Mouse (Mus musculus) forebrain, embryonic 12.5 days (tissue): ENCODE data around the gene Colgalt1. TPM values are rescaled to one million over a fixed set of nuclear protein-coding genes. Genes with fewer than 3 reads are reported as not detected.

ENCODE experiments used
- ATAC-seq: fragments of 200-750 bp; cut with Nextera tagmentation; 2 replicates; pipeline ENCODE4 v1.8.0; 2017; ENCODE audit warnings: moderate TSS enrichment; ENCODE audit not compliant: low FRiP score
- H3K27ac ChIP-seq: fragments of 300-500 bp; sonication (generic); 2 replicates; pipeline ENCODE4 v1.5.1; 2016; ENCODE audit warnings: mild to moderate bottlenecking
- H3K27me3 ChIP-seq: fragments of 300-500 bp; sonication (generic); 2 replicates; pipeline ENCODE4 v1.6.1; 2016; ENCODE audit warnings: mild to moderate bottlenecking
- H3K36me3 ChIP-seq: fragments of 300-500 bp; sonication (generic); replicated peaks from 2 replicates; pipeline ENCODE4 v1.6.1; 2016; ENCODE audit warnings: mild to moderate bottlenecking
- H3K4me1 ChIP-seq: fragments of 300-500 bp; sonication (generic); 2 replicates; pipeline ENCODE4 v1.6.1; 2016
- H3K4me2 ChIP-seq: fragments of 300-500 bp; sonication (generic); 2 replicates; pipeline ENCODE4 v1.6.1; 2016; ENCODE audit warnings: mild to moderate bottlenecking, moderate library complexity
- H3K4me3 ChIP-seq: fragments of 300-500 bp; sonication (generic); replicated peaks from 2 replicates; pipeline ENCODE4 v1.5.1; 2016; ENCODE audit warnings: mild to moderate bottlenecking
- H3K9ac ChIP-seq: fragments of 300-500 bp; sonication (generic); 2 replicates; pipeline ENCODE4 v1.6.1; 2016; ENCODE audit warnings: mild to moderate bottlenecking
- H3K9me3 ChIP-seq: fragments of 300-500 bp; sonication (generic); 2 replicates; pipeline ENCODE4 v1.6.1; 2016
- WGBS: fragments of 180-500 bp; shearing (Covaris S2); methylation state at CpG from one replicate; pipeline ENCODE4 v1.1.7; 2016; 5-methylcytosine and 5-hydroxymethylcytosine counted together
- polyA plus RNA-seq: library from polyadenylated mRNA; unstranded; fragments of >200 nt; fragmentation: Nextera tagmentation; extraction: Ambion mirVana; gene quantifications from 2 replicates; pipeline ENCODE4 v1.2.1, GENCODE M21; 2016

Gene Colgalt1
- polyA plus RNA-seq, 1 experiment from 2014 or later, result 42.7 TPM

- no peak overlapping the region for H3K4me2 ChIP-seq
- WGBS, result 8% methylated on average over 19 of the region's 22 CpGs
- ATAC-seq, result no peak
- H3K9me3 ChIP-seq, result peaks cover 12% of the 10 kb centered on the region
- peaks cover 19% of the 10 kb centered on the region for H3K4me1 ChIP-seq
- no peak overlapping the region for H3K4me3 ChIP-seq
- no peak overlapping the region for H3K27ac ChIP-seq
- H3K27me3 ChIP-seq, result peaks cover 72% of the 10 kb centered on the region
- peaks cover 5% of the 10 kb centered on the region for H3K36me3 ChIP-seq
- no peak overlapping the region for H3K9ac ChIP-seq
These were observed 22.4 kb downstream of the Colgalt1 start for GRCm38 (mm10) chr8:71633164-71633563.

DNA sequence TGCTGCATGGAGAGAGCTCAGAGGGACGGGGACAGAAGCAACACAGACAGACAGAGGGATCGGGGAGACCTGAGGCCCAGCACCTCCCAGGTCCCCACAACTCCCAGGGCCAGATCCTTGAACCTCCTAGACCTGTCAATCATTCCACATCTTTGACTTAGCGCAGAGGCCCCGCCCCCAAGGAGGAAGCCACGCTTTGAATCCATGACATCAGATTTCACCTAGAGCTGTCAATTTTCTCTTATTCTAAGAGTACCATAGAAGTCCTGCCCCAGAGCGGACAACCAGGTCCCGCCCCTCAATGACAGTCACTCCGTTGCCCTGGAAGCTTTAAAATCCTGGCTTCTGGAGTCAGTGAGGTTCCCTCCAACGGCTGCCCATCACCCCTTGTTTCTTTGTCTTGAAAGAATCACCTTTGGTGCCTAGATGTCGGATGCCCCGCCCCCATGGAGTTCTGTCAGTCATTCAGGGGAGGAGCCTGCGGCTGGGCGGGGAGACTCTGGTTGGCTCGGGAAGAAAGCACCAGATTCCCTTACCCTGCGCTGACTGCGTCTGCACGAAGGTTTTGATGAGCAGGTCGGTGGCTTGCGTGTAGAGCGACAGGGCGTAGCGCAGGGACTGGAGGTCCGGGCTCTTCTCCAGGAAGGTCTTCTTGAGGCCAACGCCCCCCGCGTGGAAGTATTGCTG is 23.3 kb downstream of the Colgalt1 start:
- Histone ChIP-seq H3K27ac (0 out of 2 replicates have a peak overlapping the region, but pooled peaks have one; percentile 9), H3K27me3 (peaks cover 75% of the 10 kb centered on the region)

GRCm38 (mm10) chr8:71637149-71638095 is 26.6 kb downstream of the Colgalt1 start:
- ATAC-seq, result no peak
- no peak overlapping the region for H3K9ac ChIP-seq
- no peak overlapping the region for H3K27ac ChIP-seq
- peaks cover 12% of the 10 kb centered on the region for H3K9me3 ChIP-seq
- H3K27me3 ChIP-seq, result peaks cover 56% of the 10 kb centered on the region
- 68% methylated on average over 8 of the region's 8 CpGs for WGBS
- H3K4me2 ChIP-seq, result no peak overlapping the region
- H3K4me1 ChIP-seq, result peaks cover 4% of the 10 kb centered on the region; the same call in 1 of the 2 replicates
- H3K36me3 ChIP-seq, result peaks cover 10% of the 10 kb centered on the region
- H3K4me3 ChIP-seq, result no peak overlapping the region

More for the DNA sequence above, 23.3 kb downstream of the Colgalt1 start:
- Histone ChIP-seq H3K4me1 (peaks cover 13% of the 10 kb centered on the region), H3K4me2 (peak overlapping the region; percentile 41), H3K9me3 (peaks cover 12% of the 10 kb centered on the region), H3K4me3 (peak overlapping the region; percentile 13), H3K9ac (no peak overlapping the region), H3K36me3 (peaks cover 5% of the 10 kb centered on the region)
- 2% methylated on average over 26 of the region's 26 CpGs for WGBS
- ATAC-seq, result peak; percentile 45; the same call in 1 of the 2 replicates

GRCm38 (mm10) chr8:71638321-71638720 is 27.5 kb downstream of the Colgalt1 start:
- Histone ChIP-seq H3K27me3 (peaks cover 51% of the 10 kb centered on the region), H3K4me1 (peaks cover 4% of the 10 kb centered on the region; the same call in 1 of the 2 replicates), H3K4me2 (no peak overlapping the region), H3K27ac (no peak overlapping the region), H3K9ac (no peak overlapping the region), H3K9me3 (peaks cover 3% of the 10 kb centered on the region; the same call in 1 of the 2 replicates), H3K4me3 (no peak overlapping the region), H3K36me3 (peaks cover 5% of the 10 kb centered on the region; the same call in 1 of the 2 replicates)
- ATAC-seq, result no peak
- WGBS, result 69% methylated on average over 6 of the region's 6 CpGs

GRCm38 (mm10) chr8:71639318-71639717 is 28.5 kb downstream of the Colgalt1 start:
- no peak overlapping the region for H3K9ac ChIP-seq
- peaks cover 5% of the 10 kb centered on the region; the same call in 1 of the 2 replicates for H3K36me3 ChIP-seq
- no peak overlapping the region for H3K27ac ChIP-seq
- WGBS, result 95% methylated on average over 4 of the region's 4 CpGs
- no peak for ATAC-seq
- H3K27me3 ChIP-seq, result peaks cover 42% of the 10 kb centered on the region
- no peak overlapping the region for H3K4me2 ChIP-seq
- H3K4me1 ChIP-seq, result peaks cover 2% of the 10 kb centered on the region; the same call in 1 of the 2 replicates
- no peak overlapping the region for H3K4me3 ChIP-seq
- no peaks in the 10 kb centered on the region for H3K9me3 ChIP-seq

GRCm38 (mm10) chr8:71645510-71645909 is 34.7 kb downstream of the Colgalt1 start:
- H3K36me3 ChIP-seq, result peaks cover 14% of the 10 kb centered on the region; the same call in 1 of the 2 replicates
- H3K4me3 ChIP-seq, result no peak overlapping the region
- no peak overlapping the region for H3K4me2 ChIP-seq
- H3K9me3 ChIP-seq, result no peaks in the 10 kb centered on the region
- ATAC-seq, result no peak
- no peaks in the 10 kb centered on the region for H3K4me1 ChIP-seq
- no peak overlapping the region for H3K9ac ChIP-seq
- H3K27me3 ChIP-seq, result 0 out of 2 replicates have a peak, but pooled peaks cover 7% of the 10 kb centered on the region
- no peak overlapping the region for H3K27ac ChIP-seq
- WGBS, result 79% methylated on average over 9 of the region's 9 CpGs

- no peak overlapping the region for H3K27ac ChIP-seq
- H3K4me3 ChIP-seq, result peak overlapping the region; percentile 21
- H3K4me1 ChIP-seq, result peaks cover 8% of the 10 kb centered on the region; the same call in 1 of the 2 replicates
- no peaks in the 10 kb centered on the region for H3K9me3 ChIP-seq
- peaks cover 3% of the 10 kb centered on the region; the same call in 1 of the 2 replicates for H3K36me3 ChIP-seq
- WGBS, result 1% methylated on average over 24 of the region's 24 CpGs
- peak overlapping the region; percentile 46 for H3K4me2 ChIP-seq
- peak overlapping the region; percentile 18 for H3K9ac ChIP-seq
- H3K27me3 ChIP-seq, result peaks cover 76% of the 10 kb centered on the region
- ATAC-seq, result 0 out of 2 replicates have a peak, but pooled peaks have one; percentile 42
These were observed 43.8 kb downstream of the Colgalt1 start for GRCm38 (mm10) chr8:71654600-71654999.

GRCm38 (mm10) chr8:71657816-71658215 is 47.0 kb downstream of the Colgalt1 start:
- Histone ChIP-seq H3K9me3 (no peaks in the 10 kb centered on the region), H3K9ac (no peak overlapping the region), H3K27me3 (peaks cover 91% of the 10 kb centered on the region), H3K4me2 (no peak overlapping the region), H3K4me3 (no peak overlapping the region), H3K4me1 (peaks cover 12% of the 10 kb centered on the region; the same call in 1 of the 2 replicates), H3K36me3 (peaks cover 6% of the 10 kb centered on the region; the same call in 1 of the 2 replicates), H3K27ac (no peak overlapping the region)
- 25% methylated on average over 9 of the region's 9 CpGs for WGBS
- ATAC-seq, result no peak

GRCm38 (mm10) chr8:71658515-71659049 is 47.8 kb downstream of the Colgalt1 start:
- Histone ChIP-seq H3K4me3 (no peak overlapping the region), H3K36me3 (peaks cover 11% of the 10 kb centered on the region; the same call in 1 of the 2 replicates), H3K27me3 (peaks cover 91% of the 10 kb centered on the region), H3K4me2 (no peak overlapping the region), H3K27ac (no peak overlapping the region), H3K4me1 (peaks cover 12% of the 10 kb centered on the region; the same call in 1 of the 2 replicates), H3K9ac (no peak overlapping the region), H3K9me3 (no peaks in the 10 kb centered on the region)
- no peak for ATAC-seq
- 36% methylated on average over 17 of the region's 17 CpGs for WGBS

GRCm38 (mm10) chr8:71659751-71660150 is 49.0 kb downstream of the Colgalt1 start:
- 54% methylated on average over 1 of the region's 1 CpGs for WGBS
- H3K27me3 ChIP-seq, result peaks cover 85% of the 10 kb centered on the region

GRCm38 (mm10) chr8:71660325-71661120 is 49.7 kb downstream of the Colgalt1 start:
- no peak overlapping the region for H3K27ac ChIP-seq
- H3K4me3 ChIP-seq, result no peak overlapping the region
- peaks cover 16% of the 10 kb centered on the region; the same call in 1 of the 2 replicates for H3K36me3 ChIP-seq

More at GRCm38 (mm10) chr8:71659751-71660150, 49.0 kb downstream of the Colgalt1 start:
- Histone ChIP-seq H3K27ac (no peak overlapping the region), H3K9ac (no peak overlapping the region), H3K36me3 (peaks cover 16% of the 10 kb centered on the region; the same call in 1 of the 2 replicates), H3K4me2 (no peak overlapping the region), H3K4me3 (no peak overlapping the region), H3K9me3 (no peaks in the 10 kb centered on the region), H3K4me1 (peaks cover 9% of the 10 kb centered on the region; the same call in 1 of the 2 replicates)
- ATAC-seq, result no peak

More at GRCm38 (mm10) chr8:71660325-71661120, 49.7 kb downstream of the Colgalt1 start:
- H3K9ac ChIP-seq, result no peak overlapping the region
- WGBS, result 7% methylated on average over 36 of the region's 36 CpGs
- H3K4me2 ChIP-seq, result 0 out of 2 replicates have a peak overlapping the region, but pooled peaks have one; percentile 23
- peak; percentile 56 for ATAC-seq
- peaks cover 77% of the 10 kb centered on the region for H3K27me3 ChIP-seq
- no peaks in the 10 kb centered on the region for H3K9me3 ChIP-seq
- peaks cover 12% of the 10 kb centered on the region for H3K4me1 ChIP-seq
